Mouse (Mus musculus): ENCODE measurements around the gene Gm17555. TPM values are rescaled to one million over a fixed set of nuclear protein-coding genes. Genes with fewer than 3 reads are reported as not detected.

The Gm17555 gene
- polyA plus RNA-seq, 1 experiment from 2014 or later, result not detected

- DNase-seq (ENCODE audit: low spot score), result no peak
- ATAC-seq (replicated peaks; ENCODE audit: low FRiP score), result no peak
- 85% methylated on average over 3 of the region's 3 CpGs for WGBS
These were observed 15.9 kb upstream of the Gm17555 start for GRCm38 (mm10) chr2:126198971-126199370.

GRCm38 (mm10) chr2:126211011-126211680 lies 3.8 kb upstream of the Gm17555 start:
- 82% methylated on average over 6 of the region's 6 CpGs for WGBS
- H3K4me1 ChIP-seq (replicated peaks; ENCODE audit: control insufficient read depth, insufficient read depth, low read length), result no peaks in the 10 kb centered on the region

More at GRCm38 (mm10) chr2:126198971-126199370, 15.9 kb upstream of the Gm17555 start:
- no peaks in the 10 kb centered on the region for H3K9me3 ChIP-seq (ENCODE audit: control insufficient read depth, low read length)
- H3K9ac ChIP-seq (ENCODE audit: low read depth, low read length), result no peak overlapping the region
- no peaks in the 10 kb centered on the region for H3K36me3 ChIP-seq (ENCODE audit: control insufficient read depth, insufficient read depth, low read length)
- no peak overlapping the region for H3K27ac ChIP-seq (ENCODE audit: low read depth, low read length)
- H3K4me1 ChIP-seq (replicated peaks; ENCODE audit: control insufficient read depth, insufficient read depth, low read length), result no peaks in the 10 kb centered on the region
- no peak overlapping the region for H3K4me3 ChIP-seq (ENCODE audit: low read depth, low read length)
- H3K27me3 ChIP-seq (replicated peaks; ENCODE audit: control insufficient read depth, insufficient read depth, low read length), result no peaks in the 10 kb centered on the region
- H3K4me2 ChIP-seq, result no peak overlapping the region

GRCm38 (mm10) chr2:126227581-126227980 lies 12.7 kb downstream of the Gm17555 start:
- no peak for DNase-seq (ENCODE audit: low spot score)
- H3K4me3 ChIP-seq (ENCODE audit: low read depth, low read length), result no peak overlapping the region
- H3K36me3 ChIP-seq (ENCODE audit: control insufficient read depth, insufficient read depth, low read length), result no peaks in the 10 kb centered on the region
- no peak for ATAC-seq (replicated peaks; ENCODE audit: low FRiP score)
- no peaks in the 10 kb centered on the region for H3K9me3 ChIP-seq (ENCODE audit: control insufficient read depth, low read length)
- H3K4me1 ChIP-seq (replicated peaks; ENCODE audit: control insufficient read depth, insufficient read depth, low read length), result no peaks in the 10 kb centered on the region
- no peak overlapping the region for H3K9ac ChIP-seq (ENCODE audit: low read depth, low read length)
- no peak overlapping the region for H3K27ac ChIP-seq (ENCODE audit: low read depth, low read length)
- no peak overlapping the region for H3K4me2 ChIP-seq
- no peaks in the 10 kb centered on the region for H3K27me3 ChIP-seq (replicated peaks; ENCODE audit: control insufficient read depth, insufficient read depth, low read length)
- 73% methylated on average over 4 of the region's 4 CpGs for WGBS

More at GRCm38 (mm10) chr2:126211011-126211680, 3.8 kb upstream of the Gm17555 start:
- DNase-seq (ENCODE audit: low spot score) (no peak), ATAC-seq (replicated peaks; ENCODE audit: low FRiP score) (no peak)
- H3K27me3 ChIP-seq (replicated peaks; ENCODE audit: control insufficient read depth, insufficient read depth, low read length), result no peaks in the 10 kb centered on the region
- no peaks in the 10 kb centered on the region for H3K9me3 ChIP-seq (ENCODE audit: control insufficient read depth, low read length)
- H3K4me3 ChIP-seq (ENCODE audit: low read depth, low read length), result no peak overlapping the region
- H3K36me3 ChIP-seq (ENCODE audit: control insufficient read depth, insufficient read depth, low read length), result no peaks in the 10 kb centered on the region
- H3K9ac ChIP-seq (ENCODE audit: low read depth, low read length), result no peak overlapping the region
- H3K27ac ChIP-seq (ENCODE audit: low read depth, low read length), result no peak overlapping the region
- no peak overlapping the region for H3K4me2 ChIP-seq

- Histone ChIP-seq H3K9ac (ENCODE audit: low read depth, low read length) (no peak overlapping the region), H3K4me1 (replicated peaks; ENCODE audit: control insufficient read depth, insufficient read depth, low read length) (no peaks in the 10 kb centered on the region), H3K27ac (ENCODE audit: low read depth, low read length) (no peak overlapping the region), H3K9me3 (ENCODE audit: control insufficient read depth, low read length) (no peaks in the 10 kb centered on the region), H3K36me3 (ENCODE audit: control insufficient read depth, insufficient read depth, low read length) (no peaks in the 10 kb centered on the region), H3K4me2 (no peak overlapping the region), H3K4me3 (ENCODE audit: low read depth, low read length) (no peak overlapping the region), H3K27me3 (replicated peaks; ENCODE audit: control insufficient read depth, insufficient read depth, low read length) (no peaks in the 10 kb centered on the region)
- WGBS, result 67% methylated on average over 1 of the region's 1 CpGs
- no peak for DNase-seq (ENCODE audit: low spot score)
- no peak for ATAC-seq (replicated peaks; ENCODE audit: low FRiP score)
These were observed 16.8 kb downstream of the Gm17555 start for GRCm38 (mm10) chr2:126231731-126232130.

GRCm38 (mm10) chr2:126236905-126237304 lies 22.0 kb downstream of the Gm17555 start:
- H3K36me3 ChIP-seq (ENCODE audit: control insufficient read depth, insufficient read depth, low read length), result no peaks in the 10 kb centered on the region

GRCm38 (mm10) chr2:126245446-126245845 lies 30.5 kb downstream of the Gm17555 start:
- H3K4me3 ChIP-seq (ENCODE audit: low read depth, low read length), result no peak overlapping the region
- no peaks in the 10 kb centered on the region for H3K9me3 ChIP-seq (ENCODE audit: control insufficient read depth, low read length)
- no peak overlapping the region for H3K4me2 ChIP-seq
- no peaks in the 10 kb centered on the region for H3K36me3 ChIP-seq (ENCODE audit: control insufficient read depth, insufficient read depth, low read length)
- H3K4me1 ChIP-seq (replicated peaks; ENCODE audit: control insufficient read depth, insufficient read depth, low read length), result no peaks in the 10 kb centered on the region
- H3K9ac ChIP-seq (ENCODE audit: low read depth, low read length), result no peak overlapping the region
- DNase-seq (ENCODE audit: low spot score) (no peak), ATAC-seq (replicated peaks; ENCODE audit: low FRiP score) (no peak)
- no peak overlapping the region for H3K27ac ChIP-seq (ENCODE audit: low read depth, low read length)
- WGBS, result 37% methylated on average over 2 of the region's 2 CpGs
- no peaks in the 10 kb centered on the region for H3K27me3 ChIP-seq (replicated peaks; ENCODE audit: control insufficient read depth, insufficient read depth, low read length)

More at GRCm38 (mm10) chr2:126236905-126237304, 22.0 kb downstream of the Gm17555 start:
- Histone ChIP-seq H3K9ac (ENCODE audit: low read depth, low read length) (no peak overlapping the region), H3K27me3 (replicated peaks; ENCODE audit: control insufficient read depth, insufficient read depth, low read length) (no peaks in the 10 kb centered on the region), H3K27ac (ENCODE audit: low read depth, low read length) (no peak overlapping the region), H3K9me3 (ENCODE audit: control insufficient read depth, low read length) (no peaks in the 10 kb centered on the region), H3K4me2 (no peak overlapping the region), H3K4me1 (replicated peaks; ENCODE audit: control insufficient read depth, insufficient read depth, low read length) (no peaks in the 10 kb centered on the region), H3K4me3 (ENCODE audit: low read depth, low read length) (no peak overlapping the region)
- 83% methylated on average over 4 of the region's 4 CpGs for WGBS
- DNase-seq (ENCODE audit: low spot score), result no peak
- no peak for ATAC-seq (replicated peaks; ENCODE audit: low FRiP score)

- no peak for ATAC-seq (replicated peaks; ENCODE audit: low FRiP score)
These were observed 33.6 kb downstream of the Gm17555 start for GRCm38 (mm10) chr2:126248536-126248935.

GRCm38 (mm10) chr2:126252211-126252610 lies 37.3 kb downstream of the Gm17555 start:
- Histone ChIP-seq H3K27me3 (replicated peaks; ENCODE audit: control insufficient read depth, insufficient read depth, low read length) (no peaks in the 10 kb centered on the region), H3K9ac (ENCODE audit: low read depth, low read length) (no peak overlapping the region), H3K4me2 (no peak overlapping the region), H3K36me3 (ENCODE audit: control insufficient read depth, insufficient read depth, low read length) (no peaks in the 10 kb centered on the region), H3K4me3 (ENCODE audit: low read depth, low read length) (no peak overlapping the region), H3K4me1 (replicated peaks; ENCODE audit: control insufficient read depth, insufficient read depth, low read length) (no peaks in the 10 kb centered on the region), H3K9me3 (ENCODE audit: control insufficient read depth, low read length) (no peaks in the 10 kb centered on the region), H3K27ac (ENCODE audit: low read depth, low read length) (no peak overlapping the region)
- no peak for DNase-seq (ENCODE audit: low spot score)
- ATAC-seq (replicated peaks; ENCODE audit: low FRiP score), result no peak

More at GRCm38 (mm10) chr2:126248536-126248935, 33.6 kb downstream of the Gm17555 start:
- H3K27ac ChIP-seq (ENCODE audit: low read depth, low read length), result no peak overlapping the region
- no peak overlapping the region for H3K9ac ChIP-seq (ENCODE audit: low read depth, low read length)
- no peaks in the 10 kb centered on the region for H3K9me3 ChIP-seq (ENCODE audit: control insufficient read depth, low read length)
- no peak overlapping the region for H3K4me3 ChIP-seq (ENCODE audit: low read depth, low read length)
- WGBS, result 87% methylated on average over 2 of the region's 2 CpGs
- no peaks in the 10 kb centered on the region for H3K4me1 ChIP-seq (replicated peaks; ENCODE audit: control insufficient read depth, insufficient read depth, low read length)
- no peak overlapping the region for H3K4me2 ChIP-seq
- H3K27me3 ChIP-seq (replicated peaks; ENCODE audit: control insufficient read depth, insufficient read depth, low read length), result no peaks in the 10 kb centered on the region
- no peak for DNase-seq (ENCODE audit: low spot score)
- H3K36me3 ChIP-seq (ENCODE audit: control insufficient read depth, insufficient read depth, low read length), result no peaks in the 10 kb centered on the region
